Mouse (Mus musculus): ENCODE results near the gene Hspe1. TPM values are rescaled to one million over a fixed set of nuclear protein-coding genes. Genes with fewer than 3 reads are reported as not detected.

Hspe1 gene
- total and polyA plus RNA-seq, 3 experiments, result 479 to 915 (median 667) TPM

DNA sequence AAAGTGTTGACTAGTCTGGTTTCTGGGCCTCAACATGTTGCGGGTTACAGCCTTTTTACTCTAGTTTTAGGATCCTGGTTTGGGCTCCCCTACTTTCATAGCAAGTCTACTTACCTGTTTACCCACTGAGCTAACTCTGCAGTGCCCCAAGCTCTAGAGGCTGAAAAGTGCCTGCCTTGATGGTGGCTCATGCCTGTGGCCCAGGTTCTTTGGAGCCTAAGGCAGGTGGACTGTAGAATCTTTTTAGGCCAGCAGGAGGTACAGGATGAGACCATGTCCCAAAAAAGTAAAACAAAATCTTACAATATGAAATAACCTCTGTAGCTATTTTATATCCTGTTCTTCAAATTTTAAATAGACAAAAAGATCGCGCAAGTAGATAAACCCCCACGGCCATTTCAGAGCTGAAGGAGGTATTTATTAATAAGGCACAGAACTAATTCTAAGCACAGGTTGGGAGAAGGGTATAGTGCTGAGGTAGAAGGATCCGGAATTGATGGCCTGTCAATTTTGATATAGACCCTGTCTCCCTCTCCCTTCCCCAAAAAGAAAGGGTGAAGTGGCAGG, 1.6 kb downstream of the Hspe1 start:
- DNase-seq (ENCODE audit: extremely low read depth), result no peak
- Histone ChIP-seq H3K27ac (ENCODE audit: insufficient read depth, low read depth) (no peak overlapping the region), H3K9me3 (replicated peaks; ENCODE audit: low read length) (no peaks in the 10 kb centered on the region), H3K36me3 (replicated peaks in 1 of 2; ENCODE audit: control insufficient read depth in 1 of 2, insufficient read depth in 1 of 2, low read length in 1 of 2) (peaks cover 17 to 49% of the 10 kb centered on the region in 2 experiments), H3K79me2 (replicated peaks; ENCODE audit: control insufficient read depth, extremely low read depth, insufficient read depth, poor library complexity, severe bottlenecking) (peaks cover 50% of the 10 kb centered on the region), H3K27me3 (replicated peaks) (no peaks in the 10 kb centered on the region), H3K9ac (ENCODE audit: insufficient read depth, low read depth) (peak overlapping the region; percentile 98), H3K4me1 (ENCODE audit: control insufficient read depth in 1 of 2, insufficient read depth in 2 of 2) (peaks cover 0 to 33% of the 10 kb centered on the region in 2 experiments; a peak in 2 of 4 replicates), H3K4me3 (replicated peaks in 1 of 3; ENCODE audit: low read depth in 2 of 3, low read length in 2 of 3, poor library complexity in 1 of 3) (peak overlapping the region; percentile 87 to 100 (median 97)), H3K4me2 (ENCODE audit: insufficient read depth, low read depth, poor library complexity, severe bottlenecking) (peak overlapping the region; percentile 99)
- dilution Hi-C loops (cut with MboI; ENCODE audit: extremely low pct_ligation_motif_present, extremely low pct_unique_long_range_greater_than_20kb, low sequenced_read_pairs) (no loop called here), in situ Hi-C loops (cut with MboI; ENCODE audit: low pct_ligation_motif_present, low pct_unique_long_range_greater_than_20kb, low sequenced_read_pairs) (no loop called here)
- TF ChIP-seq POLR2A (IDR thresholded peaks at IDR 0.05; ENCODE audit: low read depth, low read length), result peak; percentile 30; the same call in 1 of the 2 replicates
- no peak for TF ChIP-seq CHD2 (IDR thresholded peaks at IDR 0.05; ENCODE audit: low read length)

DNA sequence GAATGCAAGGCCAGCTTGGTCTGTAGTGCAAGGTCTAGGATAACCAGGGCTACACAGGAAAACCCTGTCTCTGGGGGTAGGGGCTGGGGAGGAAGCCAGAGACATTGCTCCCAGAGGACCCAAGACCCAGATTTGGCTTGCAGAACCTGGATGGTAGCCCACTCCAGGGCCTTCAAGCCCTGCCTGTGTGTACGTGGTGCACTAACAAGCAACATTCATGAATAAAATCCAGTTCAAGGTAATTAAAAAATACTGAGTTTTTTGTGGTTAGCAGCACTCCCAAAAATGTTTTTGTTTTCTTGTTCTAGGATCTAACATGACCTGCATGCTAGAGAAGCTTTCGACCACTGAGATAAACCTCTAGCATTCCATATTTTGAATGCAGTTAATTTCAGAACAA, 4.1 kb downstream of the Hspe1 start:
- H3K36me3 ChIP-seq (replicated peaks in 1 of 2; ENCODE audit: control insufficient read depth in 1 of 2, insufficient read depth in 1 of 2, low read length in 1 of 2), result peaks cover 13 to 37% of the 10 kb centered on the region in 2 experiments

DNA sequence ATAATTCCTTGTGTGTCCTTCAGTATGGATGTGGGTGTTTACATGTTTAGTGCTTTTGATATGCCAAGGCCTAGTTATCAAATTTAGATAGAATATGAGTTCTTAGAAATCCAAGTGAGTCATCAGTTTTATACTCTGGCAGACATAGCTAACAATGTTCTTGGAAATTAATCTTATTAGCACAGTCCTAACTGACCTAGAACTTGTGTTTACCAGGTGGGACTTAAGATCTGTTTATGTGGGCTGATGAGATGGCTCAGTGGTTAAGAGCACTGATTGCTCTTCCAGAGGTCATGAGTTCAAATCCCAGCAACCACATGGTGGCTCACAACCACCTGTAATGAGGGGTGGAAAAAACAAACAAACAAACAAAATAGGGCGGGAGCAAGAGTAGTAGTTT, 4.5 kb downstream of the Hspe1 start:
- H3K4me3 ChIP-seq (replicated peaks in 1 of 3; ENCODE audit: low read depth in 2 of 3, low read length in 2 of 3, poor library complexity in 1 of 3), result no peak overlapping the region
- H3K79me2 ChIP-seq (replicated peaks; ENCODE audit: control insufficient read depth, extremely low read depth, insufficient read depth, poor library complexity, severe bottlenecking), result peaks cover 22% of the 10 kb centered on the region
- peaks cover 2 to 24% of the 10 kb centered on the region in 2 experiments; a peak in 3 of 4 replicates for H3K4me1 ChIP-seq (ENCODE audit: control insufficient read depth in 1 of 2, insufficient read depth in 2 of 2)
- no peak overlapping the region for H3K27ac ChIP-seq (ENCODE audit: insufficient read depth, low read depth)
- H3K36me3 ChIP-seq (replicated peaks in 1 of 2; ENCODE audit: control insufficient read depth in 1 of 2, insufficient read depth in 1 of 2, low read length in 1 of 2), result peaks cover 13 to 37% of the 10 kb centered on the region in 2 experiments
- TF ChIP-seq POLR2AphosphoS2 (IDR thresholded peaks at IDR 0.05; ENCODE audit: low read depth, low read length) (peak; percentile 25; the same call in 1 of the 2 replicates), MXI1 (IDR thresholded peaks at IDR 0.05; ENCODE audit: low read depth, low read length) (no peak), SMC3 (IDR thresholded peaks at IDR 0.05; ENCODE audit: low read depth, low read length) (no peak), MAX (IDR thresholded peaks at IDR 0.05; ENCODE audit: low read length) (no peak), POLR2A (IDR thresholded peaks at IDR 0.05; ENCODE audit: low read depth, low read length) (no peak)
- H3K9me3 ChIP-seq (replicated peaks; ENCODE audit: low read length), result no peaks in the 10 kb centered on the region
- in situ Hi-C loops (cut with MboI; ENCODE audit: low pct_ligation_motif_present, low pct_unique_long_range_greater_than_20kb, low sequenced_read_pairs) (no loop called here), dilution Hi-C loops (cut with MboI; ENCODE audit: extremely low pct_ligation_motif_present, extremely low pct_unique_long_range_greater_than_20kb, low sequenced_read_pairs) (no loop called here)
- no peak overlapping the region for H3K4me2 ChIP-seq (ENCODE audit: insufficient read depth, low read depth, poor library complexity, severe bottlenecking)
- no peaks in the 10 kb centered on the region for H3K27me3 ChIP-seq (replicated peaks)
- DNase-seq (ENCODE audit: extremely low read depth), result no peak
- no peak overlapping the region for H3K9ac ChIP-seq (ENCODE audit: insufficient read depth, low read depth)

More for the DNA sequence above, 4.1 kb downstream of the Hspe1 start:
- H3K4me2 ChIP-seq (ENCODE audit: insufficient read depth, low read depth, poor library complexity, severe bottlenecking), result no peak overlapping the region
- H3K9ac ChIP-seq (ENCODE audit: insufficient read depth, low read depth), result no peak overlapping the region
- no peak for TF ChIP-seq E2F4 (IDR thresholded peaks at IDR 0.05; ENCODE audit: insufficient replicate concordance, low read depth, low read length)
- TF ChIP-seq POLR2A (IDR thresholded peaks at IDR 0.05; ENCODE audit: low read depth, low read length), result peak; percentile 40; the same call in 1 of the 2 replicates
- no peak for TF ChIP-seq CHD1 (IDR thresholded peaks at IDR 0.05; ENCODE audit: low read depth, low read length)
- no peak for TF ChIP-seq USF2 (conservative IDR thresholded peaks at IDR 0.05; ENCODE audit: low read depth, low read length)
- peak; percentile 89 for TF ChIP-seq POLR2AphosphoS2 (IDR thresholded peaks at IDR 0.05; ENCODE audit: low read depth, low read length)
- no peak for TF ChIP-seq JUN (IDR thresholded peaks at IDR 0.05; ENCODE audit: insufficient read depth, low read depth, low read length)
- no peak for TF ChIP-seq BHLHE40 (IDR thresholded peaks at IDR 0.05; ENCODE audit: low read depth, low read length)
- TF ChIP-seq HCFC1 (IDR thresholded peaks at IDR 0.05; ENCODE audit: low read depth, low read length), result no peak
- H3K27me3 ChIP-seq (replicated peaks), result no peaks in the 10 kb centered on the region
- peaks cover 0 to 24% of the 10 kb centered on the region in 2 experiments; a peak in 2 of 4 replicates for H3K4me1 ChIP-seq (ENCODE audit: control insufficient read depth in 1 of 2, insufficient read depth in 2 of 2)
- H3K9me3 ChIP-seq (replicated peaks; ENCODE audit: low read length), result no peaks in the 10 kb centered on the region
- DNase-seq (ENCODE audit: extremely low read depth), result no peak
- H3K79me2 ChIP-seq (replicated peaks; ENCODE audit: control insufficient read depth, extremely low read depth, insufficient read depth, poor library complexity, severe bottlenecking), result peaks cover 26% of the 10 kb centered on the region
- no peak overlapping the region for H3K27ac ChIP-seq (ENCODE audit: insufficient read depth, low read depth)
- in situ Hi-C loops (cut with MboI; ENCODE audit: low pct_ligation_motif_present, low pct_unique_long_range_greater_than_20kb, low sequenced_read_pairs) (no loop called here), dilution Hi-C loops (cut with MboI; ENCODE audit: extremely low pct_ligation_motif_present, extremely low pct_unique_long_range_greater_than_20kb, low sequenced_read_pairs) (no loop called here)
- H3K4me3 ChIP-seq (replicated peaks in 1 of 3; ENCODE audit: low read depth in 2 of 3, low read length in 2 of 3, poor library complexity in 1 of 3), result no peak overlapping the region
